Mouse (Mus musculus) megakaryocyte, embryonic 14.5 days (primary cell): ENCODE results near the gene Kat6b. TPM values are rescaled to one million over a fixed set of nuclear protein-coding genes. Genes with fewer than 3 reads are reported as not detected.
"Not testable (repeated sequence)": the region's sequence is repeated elsewhere in the genome, so short reads cannot be mapped to it uniquely, and the experiment has no call there.

Source experiments
- H3K27me3 ChIP-seq: replicated peaks from 2 replicates; pipeline ENCODE3; 2012; ENCODE audit warnings: inconsistent platforms
- H3K36me3 ChIP-seq: replicated peaks from 2 replicates; pipeline ENCODE3; 2012; ENCODE audit warnings: low read length, inconsistent platforms, mixed read lengths
- H3K4me1 ChIP-seq: 2 replicates; pipeline ENCODE4 v1.6.1; 2012; ENCODE audit warnings: inconsistent platforms
- H3K4me3 ChIP-seq: replicated peaks from 2 replicates; pipeline ENCODE3; 2012; ENCODE audit warnings: moderate library complexity, mild to moderate bottlenecking, inconsistent platforms
- H3K9me3 ChIP-seq: 2 replicates; pipeline ENCODE4 v1.6.1; 2012; ENCODE audit warnings: inconsistent platforms
- FLI1 ChIP-seq: IDR thresholded peaks from 2 replicates; pipeline ENCODE4 v1.6.1; 2012; ENCODE audit warnings: low read length, inconsistent platforms, mixed read lengths
- GATA1 ChIP-seq: IDR thresholded peaks from 3 replicates; pipeline ENCODE4 v1.6.1; 2012; ENCODE audit warnings: mixed read lengths, low read length, inconsistent platforms, borderline replicate concordance
- polyA plus RNA-seq: library from polyadenylated mRNA; stranded (reverse); fragments of >175 nt; gene quantifications from 2 replicates; pipeline ENCODE4 v1.2.3, GENCODE M21; 2012; ENCODE audit warnings: low replicate concordance; ENCODE audit not compliant: insufficient read depth

The Kat6b gene
- polyA plus RNA-seq, 1 experiment: 0.84 TPM

GRCm38 (mm10) chr14:21456526-21456925 lies 24.7 kb upstream of the Kat6b start:
- TF ChIP-seq GATA1 (no peak), FLI1 (no peak)
- no peaks in the 10 kb centered on the region for H3K36me3 ChIP-seq
- peaks cover 29% of the 10 kb centered on the region for H3K27me3 ChIP-seq
- H3K4me1 ChIP-seq: peaks cover 11% of the 10 kb centered on the region
- H3K9me3 ChIP-seq: no peaks in the 10 kb centered on the region
- H3K4me3 ChIP-seq: no peak overlapping the region

GRCm38 (mm10) chr14:21457876-21458275 lies 23.4 kb upstream of the Kat6b start:
- Histone ChIP-seq H3K27me3 (peaks cover 34% of the 10 kb centered on the region), H3K4me3 (no peak overlapping the region), H3K4me1 (peaks cover 11% of the 10 kb centered on the region), H3K9me3 (no peaks in the 10 kb centered on the region), H3K36me3 (no peaks in the 10 kb centered on the region)
- TF ChIP-seq GATA1 (no peak), FLI1 (no peak)

- Histone ChIP-seq H3K4me1 (peaks cover 11% of the 10 kb centered on the region), H3K36me3 (no peaks in the 10 kb centered on the region), H3K27me3 (peaks cover 34% of the 10 kb centered on the region), H3K4me3 (no peak overlapping the region), H3K9me3 (no peaks in the 10 kb centered on the region)
- TF ChIP-seq FLI1 (no peak), GATA1 (no peak)
Observed at GRCm38 (mm10) chr14:21458696-21459095, 22.5 kb upstream of the Kat6b start.

- H3K4me1 ChIP-seq: peaks cover 11% of the 10 kb centered on the region
- H3K36me3 ChIP-seq: no peaks in the 10 kb centered on the region
- TF ChIP-seq FLI1 (no peak), GATA1 (no peak)
- peaks cover 34% of the 10 kb centered on the region for H3K27me3 ChIP-seq
- H3K9me3 ChIP-seq: peaks cover 4% of the 10 kb centered on the region
- no peak overlapping the region for H3K4me3 ChIP-seq
Observed at GRCm38 (mm10) chr14:21459163-21459562, 22.1 kb upstream of the Kat6b start.

GRCm38 (mm10) chr14:21462398-21462797 lies 18.8 kb upstream of the Kat6b start:
- H3K27me3 ChIP-seq: peaks cover 38% of the 10 kb centered on the region
- no peak for TF ChIP-seq GATA1
- no peak overlapping the region for H3K4me3 ChIP-seq
- H3K36me3 ChIP-seq: no peaks in the 10 kb centered on the region
- H3K4me1 ChIP-seq: peaks cover 3% of the 10 kb centered on the region; the same call in 1 of the 2 replicates
- peaks cover 26% of the 10 kb centered on the region for H3K9me3 ChIP-seq

- no peaks in the 10 kb centered on the region for H3K36me3 ChIP-seq
- peaks cover 34% of the 10 kb centered on the region for H3K27me3 ChIP-seq
- peaks cover 26% of the 10 kb centered on the region for H3K9me3 ChIP-seq
- no peak for TF ChIP-seq GATA1
- TF ChIP-seq FLI1: no peak
- no peak overlapping the region for H3K4me3 ChIP-seq
- H3K4me1 ChIP-seq: peaks cover 3% of the 10 kb centered on the region; the same call in 1 of the 2 replicates
Observed at GRCm38 (mm10) chr14:21463117-21463712, 18.0 kb upstream of the Kat6b start.

GRCm38 (mm10) chr14:21470386-21470785 lies 10.8 kb upstream of the Kat6b start:
- Histone ChIP-seq H3K27me3 (peaks cover 20% of the 10 kb centered on the region), H3K4me3 (no peak overlapping the region), H3K9me3 (peaks cover 14% of the 10 kb centered on the region; the same call in 1 of the 2 replicates), H3K36me3 (no peaks in the 10 kb centered on the region), H3K4me1 (peaks cover 8% of the 10 kb centered on the region)
- TF ChIP-seq GATA1 (no peak), FLI1 (no peak)

- peaks cover 18% of the 10 kb centered on the region for H3K27me3 ChIP-seq
- peaks cover 3% of the 10 kb centered on the region; the same call in 1 of the 2 replicates for H3K9me3 ChIP-seq
- H3K36me3 ChIP-seq: no peaks in the 10 kb centered on the region
- no peak overlapping the region for H3K4me3 ChIP-seq
- no peak for TF ChIP-seq FLI1
- no peak for TF ChIP-seq GATA1
- H3K4me1 ChIP-seq: peaks cover 8% of the 10 kb centered on the region
Observed at GRCm38 (mm10) chr14:21471975-21472374, 9.3 kb upstream of the Kat6b start.

- not testable (repeated sequence) for H3K36me3 ChIP-seq, H3K4me3 ChIP-seq, H3K4me1 ChIP-seq
Observed at GRCm38 (mm10) chr14:21474593-21475132, 6.6 kb upstream of the Kat6b start.

GRCm38 (mm10) chr14:21477181-21477580 lies 4.1 kb upstream of the Kat6b start:
- Histone ChIP-seq H3K27me3 (peaks cover 8% of the 10 kb centered on the region), H3K36me3 (no peaks in the 10 kb centered on the region), H3K9me3 (peaks cover 4% of the 10 kb centered on the region), H3K4me3 (no peak overlapping the region), H3K4me1 (peaks cover 5% of the 10 kb centered on the region)
- TF ChIP-seq GATA1 (no peak), FLI1 (no peak)

More at GRCm38 (mm10) chr14:21474593-21475132, 6.6 kb upstream of the Kat6b start:
- H3K27me3 ChIP-seq: peaks cover 19% of the 10 kb centered on the region
- not testable (repeated sequence) for H3K9me3 ChIP-seq
